Mouse (Mus musculus) kidney, embryonic 16.5 days (tissue): ENCODE measurements around the gene Rere. TPM values are rescaled to one million over a fixed set of nuclear protein-coding genes. Genes with fewer than 3 reads are reported as not detected.

Experiments
- ATAC-seq: fragments of 200-750 bp; cut with Nextera tagmentation; 2 replicates; pipeline ENCODE4 v1.8.0; 2017; ENCODE audit warnings: moderate TSS enrichment; ENCODE audit not compliant: low FRiP score, low TSS enrichment
- H3K27ac ChIP-seq: fragments of 300-500 bp; sonication (generic); 2 replicates; pipeline ENCODE4 v1.5.1; 2014; ENCODE audit warnings: low read length
- H3K27me3 ChIP-seq: fragments of 300-500 bp; sonication (generic); 2 replicates; pipeline ENCODE4 v1.6.1; 2014; ENCODE audit warnings: low read length, control low read depth, mixed read lengths; ENCODE audit not compliant: insufficient read depth
- H3K36me3 ChIP-seq: fragments of 300-500 bp; sonication (generic); 2 replicates; pipeline ENCODE4 v1.6.1; 2014; ENCODE audit warnings: low read length, control low read depth, mixed read lengths; ENCODE audit not compliant: insufficient read depth
- H3K4me1 ChIP-seq: fragments of 300-500 bp; sonication (generic); 2 replicates; pipeline ENCODE4 v1.6.1; 2014; ENCODE audit warnings: low read length, control low read depth, mixed read lengths; ENCODE audit not compliant: insufficient read depth
- H3K4me2 ChIP-seq: fragments of 300-500 bp; sonication (generic); replicated peaks from 2 replicates; pipeline ENCODE4 v1.6.1; 2014; ENCODE audit warnings: low read depth, low read length
- H3K4me3 ChIP-seq: fragments of 300-500 bp; sonication (generic); 2 replicates; pipeline ENCODE4 v1.5.1; 2014; ENCODE audit warnings: mild to moderate bottlenecking, low read length
- H3K9ac ChIP-seq: fragments of 300-500 bp; sonication (generic); replicated peaks from 2 replicates; pipeline ENCODE4 v1.6.1; 2014; ENCODE audit warnings: low read length
- H3K9me3 ChIP-seq: fragments of 300-500 bp; sonication (generic); 2 replicates; pipeline ENCODE4 v1.6.1; 2016; ENCODE audit warnings: low read length, control low read depth
- WGBS: fragments of 180-500 bp; shearing (Covaris S2); extraction: QIAGEN DNeasy Blood & Tissue Kit; methylation state at CpG from one replicate; pipeline ENCODE4 v1.1.7; 2014; 5-methylcytosine and 5-hydroxymethylcytosine counted together
- polyA plus RNA-seq: library from polyadenylated mRNA; unstranded; fragments of >200 nt; fragmentation: Nextera tagmentation; extraction: Ambion mirVana; gene quantifications from 2 replicates; pipeline ENCODE4 v1.2.1, GENCODE M21; 2015

Rere gene
- polyA plus RNA-seq, 1 experiment from 2014 or later, result 30.7 TPM

DNA sequence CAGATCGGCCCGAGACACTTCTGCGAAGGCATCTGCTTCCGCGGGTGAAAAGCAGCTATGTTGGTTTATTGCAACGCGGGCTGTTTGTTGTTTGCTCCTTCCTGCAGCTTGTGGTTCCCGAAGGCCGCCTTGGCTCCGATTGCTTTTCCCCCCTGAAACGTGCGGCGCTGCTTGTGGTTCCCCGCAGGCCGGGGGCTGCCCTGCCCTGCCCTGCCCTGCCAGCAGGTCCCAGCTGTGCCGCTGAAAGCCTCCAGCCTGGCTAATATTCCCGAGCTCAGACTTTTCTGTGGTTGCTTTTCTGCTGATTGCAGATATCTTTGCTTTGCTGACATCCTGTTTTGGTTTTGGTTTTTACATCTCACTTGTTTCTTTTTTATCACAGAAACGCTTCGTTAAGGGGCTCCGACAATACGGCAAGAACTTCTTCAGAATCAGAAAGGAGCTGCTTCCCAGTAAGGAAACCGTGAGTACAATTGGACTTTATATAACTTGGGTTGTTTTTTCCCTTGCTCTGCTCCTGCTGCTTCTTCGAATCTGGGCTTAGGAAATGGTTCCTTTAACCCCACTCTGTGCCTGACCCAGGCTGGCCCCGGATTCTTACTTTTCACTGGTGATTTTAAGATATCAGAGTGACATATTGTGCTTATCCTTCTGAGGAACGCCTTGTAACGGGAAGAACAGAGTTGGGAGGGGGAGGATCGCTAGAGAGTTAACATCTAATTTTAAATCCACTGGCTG, 288.6 kb downstream of the Rere start:
- peaks cover 64% of the 10 kb centered on the region for H3K4me1 ChIP-seq
- H3K27ac ChIP-seq, result peak overlapping the region; percentile 98
- under 1% methylated on average over 27 of the region's 27 CpGs for WGBS
- peaks cover 12% of the 10 kb centered on the region; the same call in 1 of the 2 replicates for H3K36me3 ChIP-seq
- H3K9me3 ChIP-seq, result no peaks in the 10 kb centered on the region
- peak overlapping the region; percentile 95 for H3K4me3 ChIP-seq
- H3K27me3 ChIP-seq, result no peaks in the 10 kb centered on the region
- ATAC-seq, result peak; percentile 29; the same call in 1 of the 2 replicates
- peak overlapping the region; percentile 78 for H3K4me2 ChIP-seq
- peak overlapping the region; percentile 99 for H3K9ac ChIP-seq

DNA sequence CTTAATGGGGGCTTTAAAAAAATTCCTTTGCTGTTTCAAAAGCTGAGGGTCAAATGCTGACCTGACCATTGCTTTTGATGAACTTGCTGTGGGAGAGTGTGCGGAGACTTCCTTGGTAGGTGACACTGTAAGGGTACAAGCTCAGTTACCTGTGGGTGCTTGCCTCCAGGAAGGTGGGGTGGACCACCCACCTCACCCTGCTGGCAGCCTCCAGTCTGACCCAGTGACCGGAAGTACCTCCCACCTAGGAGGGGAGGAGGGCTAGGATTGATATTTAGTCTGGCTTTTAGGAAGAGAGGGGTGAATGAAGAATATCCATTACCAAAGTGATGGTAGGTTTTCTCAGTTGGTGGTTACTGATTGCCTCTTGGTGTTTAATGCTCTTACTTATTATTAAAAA, 289.3 kb downstream of the Rere start:
- peak overlapping the region; percentile 99 for H3K9ac ChIP-seq
- H3K4me3 ChIP-seq, result peak overlapping the region; percentile 95
- H3K27ac ChIP-seq, result peak overlapping the region; percentile 98
- no peaks in the 10 kb centered on the region for H3K9me3 ChIP-seq
- H3K4me1 ChIP-seq, result peaks cover 69% of the 10 kb centered on the region
- H3K27me3 ChIP-seq, result no peaks in the 10 kb centered on the region
- H3K36me3 ChIP-seq, result peaks cover 12% of the 10 kb centered on the region; the same call in 1 of the 2 replicates
- H3K4me2 ChIP-seq, result peak overlapping the region; percentile 78
- no peak for ATAC-seq
- 17% methylated on average over 2 of the region's 2 CpGs for WGBS

DNA sequence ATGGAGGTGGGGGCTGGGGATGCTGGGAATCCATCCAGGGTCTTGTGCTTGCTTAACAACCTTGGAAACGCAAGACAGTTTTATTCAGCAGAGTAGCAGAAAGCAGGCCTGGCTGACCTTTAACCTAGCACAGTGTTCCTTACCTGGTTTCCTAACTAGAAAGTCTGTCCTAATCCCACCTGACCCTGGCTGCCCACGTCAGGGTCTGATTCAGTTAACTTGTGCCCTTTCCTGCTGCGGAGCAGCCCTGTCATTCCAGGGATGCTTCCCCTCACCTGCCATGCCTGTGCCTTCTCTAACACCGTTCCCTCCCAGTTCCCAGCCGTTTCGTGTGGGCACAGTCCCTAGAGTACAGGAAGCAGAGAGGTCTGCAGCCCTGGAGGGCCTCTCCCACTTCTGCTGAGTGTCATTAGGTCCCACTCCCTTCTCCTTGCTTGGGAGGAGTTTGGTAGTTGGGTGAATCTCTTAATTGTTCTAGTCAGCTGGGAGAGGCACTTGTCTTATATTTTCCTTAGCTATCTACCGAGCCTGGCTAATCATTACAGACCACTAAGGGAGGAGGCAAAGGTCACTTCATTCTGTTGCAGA, 290.8 kb downstream of the Rere start:
- no peaks in the 10 kb centered on the region for H3K27me3 ChIP-seq
- no peaks in the 10 kb centered on the region for H3K9me3 ChIP-seq
- peaks cover 12% of the 10 kb centered on the region; the same call in 1 of the 2 replicates for H3K36me3 ChIP-seq
- peak overlapping the region; percentile 77 for H3K27ac ChIP-seq
- peak; percentile 36; the same call in 1 of the 2 replicates for ATAC-seq
- no peak overlapping the region for H3K4me3 ChIP-seq
- H3K4me1 ChIP-seq, result peaks cover 69% of the 10 kb centered on the region
- peak overlapping the region; percentile 42 for H3K9ac ChIP-seq
- H3K4me2 ChIP-seq, result peak overlapping the region; percentile 36
- 39% methylated on average over 7 of the region's 7 CpGs for WGBS

DNA sequence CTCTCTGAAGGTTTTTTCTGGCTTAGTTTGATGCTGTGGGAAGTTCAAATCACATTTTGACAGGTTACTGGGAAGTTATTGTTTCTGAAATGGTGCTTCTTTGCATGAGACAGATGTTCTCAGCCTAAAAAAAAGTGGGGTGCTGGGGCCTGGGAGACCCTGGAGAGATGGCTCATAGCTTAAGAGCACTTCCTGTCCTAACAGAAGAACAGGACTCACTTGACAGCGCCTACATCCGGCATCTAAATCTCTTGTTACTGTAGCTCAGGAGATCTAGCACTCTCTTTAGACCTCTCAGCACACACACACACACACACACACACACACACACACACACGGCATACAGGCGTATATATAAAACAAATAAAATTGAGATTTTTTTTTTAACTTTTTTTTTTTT, 291.5 kb downstream of the Rere start:
- Histone ChIP-seq H3K4me2 (peak overlapping the region; percentile 35), H3K4me1 (peaks cover 65% of the 10 kb centered on the region)
- 88% methylated on average over 4 of the region's 4 CpGs for WGBS

DNA sequence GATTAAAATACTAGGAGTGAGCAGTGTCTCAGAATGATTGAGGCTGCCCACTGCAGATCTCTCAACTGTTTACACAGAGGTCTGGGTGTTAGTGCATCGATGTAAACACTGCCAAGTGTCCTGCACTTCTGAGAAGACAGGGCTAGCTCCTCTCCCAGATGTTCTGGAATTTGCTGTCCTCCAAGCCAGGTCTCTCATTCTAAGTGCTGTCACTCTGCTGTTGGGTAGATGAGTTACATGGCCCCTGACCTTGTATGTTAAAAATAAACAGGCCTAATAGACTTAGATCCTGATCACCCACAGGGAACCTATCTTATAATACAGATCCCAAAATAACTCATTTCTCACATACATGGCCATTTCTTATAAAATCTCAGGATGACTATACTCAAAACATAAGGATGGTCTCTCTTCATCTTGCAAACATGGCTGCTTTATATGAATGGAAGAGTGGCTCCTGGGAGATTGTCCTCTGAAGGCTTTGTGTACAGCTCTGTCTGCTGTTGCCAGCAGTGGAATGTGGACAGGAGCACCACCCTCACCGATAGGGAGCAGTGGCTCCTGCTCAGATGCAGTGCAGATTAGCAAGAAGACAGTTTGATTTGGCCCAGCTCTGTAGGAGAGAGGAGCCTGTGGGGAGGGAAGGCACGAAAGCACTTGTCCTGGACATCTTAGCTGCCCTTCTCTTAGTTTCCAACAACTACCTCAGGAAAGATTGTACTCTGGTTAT, 294.1 kb downstream of the Rere start:
- Histone ChIP-seq H3K4me2 (no peak overlapping the region), H3K4me3 (no peak overlapping the region), H3K27me3 (no peaks in the 10 kb centered on the region), H3K27ac (peak overlapping the region; percentile 82), H3K36me3 (peaks cover 17% of the 10 kb centered on the region; the same call in 1 of the 2 replicates), H3K9ac (no peak overlapping the region), H3K9me3 (no peaks in the 10 kb centered on the region), H3K4me1 (peaks cover 56% of the 10 kb centered on the region)
- ATAC-seq, result peak; percentile 70
- WGBS, result 56% methylated on average over 3 of the region's 3 CpGs

More for the DNA sequence above, 291.5 kb downstream of the Rere start:
- Histone ChIP-seq H3K36me3 (peaks cover 12% of the 10 kb centered on the region; the same call in 1 of the 2 replicates), H3K27ac (peak overlapping the region; percentile 27; the same call in 1 of the 2 replicates), H3K27me3 (no peaks in the 10 kb centered on the region), H3K9ac (no peak overlapping the region), H3K9me3 (no peaks in the 10 kb centered on the region), H3K4me3 (no peak overlapping the region)
- no peak for ATAC-seq

DNA sequence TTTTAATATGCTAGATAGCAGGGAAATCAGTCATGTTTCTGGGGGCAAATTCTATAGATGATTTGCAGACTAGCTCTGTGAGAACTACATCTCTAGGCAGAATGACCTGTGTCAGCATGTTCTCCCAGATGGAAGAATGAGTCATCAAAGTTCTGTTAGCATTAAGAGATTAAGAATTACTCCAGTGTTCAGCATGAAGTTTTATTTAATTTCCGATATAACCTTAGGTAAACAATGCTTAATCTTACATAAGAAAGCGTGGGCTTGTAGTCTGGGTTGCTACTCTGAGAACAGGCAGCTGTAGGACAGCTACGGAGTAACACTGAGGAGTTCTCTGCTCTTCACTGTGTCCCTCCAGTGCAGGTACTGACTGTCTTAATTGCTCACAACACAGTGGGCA, 294.9 kb downstream of the Rere start:
- Histone ChIP-seq H3K36me3 (peaks cover 17% of the 10 kb centered on the region; the same call in 1 of the 2 replicates), H3K27me3 (no peaks in the 10 kb centered on the region), H3K27ac (peak overlapping the region; percentile 82), H3K4me2 (0 out of 2 replicates have a peak overlapping the region, but pooled peaks have one; percentile 6), H3K4me3 (no peak overlapping the region), H3K9me3 (no peaks in the 10 kb centered on the region), H3K9ac (no peak overlapping the region), H3K4me1 (peaks cover 49% of the 10 kb centered on the region)
- ATAC-seq, result no peak
- WGBS, result 72% methylated on average over 3 of the region's 3 CpGs

DNA sequence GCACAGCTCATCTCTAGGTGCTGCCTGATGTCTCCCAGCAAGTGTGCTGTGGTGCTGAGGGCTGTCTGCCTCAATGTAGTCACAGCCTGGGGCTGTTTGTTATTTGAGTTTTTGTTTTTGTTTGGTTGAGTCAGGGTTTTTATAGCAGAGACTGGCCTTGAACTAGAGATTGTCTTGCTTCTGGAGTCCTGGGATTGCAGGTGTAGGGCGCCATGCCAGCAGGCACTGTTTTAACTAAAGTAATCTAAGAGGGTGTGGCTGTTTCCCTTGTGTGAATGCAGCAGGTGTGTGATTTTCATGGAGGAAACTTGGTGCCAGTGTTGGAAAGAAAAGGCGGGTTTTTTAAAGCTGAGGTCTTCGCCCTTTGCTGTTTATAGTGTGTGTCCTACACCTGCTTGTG, 296.6 kb downstream of the Rere start:
- 93% methylated on average over 3 of the region's 3 CpGs for WGBS
- Histone ChIP-seq H3K4me1 (peaks cover 52% of the 10 kb centered on the region), H3K27ac (0 out of 2 replicates have a peak overlapping the region, but pooled peaks have one; percentile 18), H3K4me2 (no peak overlapping the region), H3K27me3 (no peaks in the 10 kb centered on the region), H3K9ac (no peak overlapping the region), H3K9me3 (no peaks in the 10 kb centered on the region), H3K36me3 (peaks cover 10% of the 10 kb centered on the region; the same call in 1 of the 2 replicates), H3K4me3 (no peak overlapping the region)
- ATAC-seq, result no peak

DNA sequence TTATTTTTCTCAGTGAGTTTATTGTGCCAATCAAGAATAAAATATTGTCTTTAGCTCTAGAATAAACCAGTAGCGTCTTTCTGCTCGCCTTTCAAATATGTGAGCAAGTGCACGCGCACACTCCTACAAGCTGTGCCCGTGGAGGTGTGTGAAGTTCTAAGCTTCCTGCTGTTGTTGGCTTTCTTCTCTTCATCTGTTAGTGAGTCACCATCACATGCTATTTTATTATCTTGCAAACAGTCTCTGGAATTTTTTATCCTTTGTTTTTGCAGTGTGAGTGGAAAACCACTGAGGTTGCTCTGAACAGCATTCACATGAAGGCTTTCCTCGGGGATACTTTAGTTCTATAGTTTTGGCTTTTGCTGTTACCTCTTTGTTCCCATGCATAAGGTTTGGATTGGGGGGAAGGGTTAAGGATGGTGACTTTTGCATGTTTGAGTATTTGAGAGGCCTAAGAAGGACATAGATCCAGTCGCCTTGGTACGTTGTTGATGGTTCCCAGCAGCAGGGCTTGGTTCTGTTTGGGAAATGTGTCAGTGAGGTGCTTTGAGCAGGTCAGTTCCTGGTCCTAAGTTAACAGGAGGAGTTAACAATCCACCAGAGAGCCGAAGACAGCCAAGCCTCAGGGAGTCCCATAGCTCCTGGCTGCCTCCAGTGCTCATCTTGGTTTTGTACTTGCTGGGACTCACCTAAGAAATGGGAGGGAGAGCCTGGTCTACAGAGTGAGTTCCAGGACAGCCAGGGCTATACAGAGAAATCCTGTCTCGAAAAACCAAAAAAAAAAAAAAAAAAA, 300.7 kb downstream of the Rere start:
- H3K27ac ChIP-seq, result peak overlapping the region; percentile 97
- H3K36me3 ChIP-seq, result peaks cover 4% of the 10 kb centered on the region; the same call in 1 of the 2 replicates
- H3K27me3 ChIP-seq, result no peaks in the 10 kb centered on the region
- H3K4me3 ChIP-seq, result no peak overlapping the region
- WGBS, result 48% methylated on average over 10 of the region's 10 CpGs
- peaks cover 62% of the 10 kb centered on the region for H3K4me1 ChIP-seq
- H3K9ac ChIP-seq, result peak overlapping the region; percentile 25; the same call in 1 of the 2 replicates
- no peaks in the 10 kb centered on the region for H3K9me3 ChIP-seq
- H3K4me2 ChIP-seq, result no peak overlapping the region
- ATAC-seq, result no peak
